ENCODE assay signal across 8 mouse cellular contexts in the genomic region with DNA sequence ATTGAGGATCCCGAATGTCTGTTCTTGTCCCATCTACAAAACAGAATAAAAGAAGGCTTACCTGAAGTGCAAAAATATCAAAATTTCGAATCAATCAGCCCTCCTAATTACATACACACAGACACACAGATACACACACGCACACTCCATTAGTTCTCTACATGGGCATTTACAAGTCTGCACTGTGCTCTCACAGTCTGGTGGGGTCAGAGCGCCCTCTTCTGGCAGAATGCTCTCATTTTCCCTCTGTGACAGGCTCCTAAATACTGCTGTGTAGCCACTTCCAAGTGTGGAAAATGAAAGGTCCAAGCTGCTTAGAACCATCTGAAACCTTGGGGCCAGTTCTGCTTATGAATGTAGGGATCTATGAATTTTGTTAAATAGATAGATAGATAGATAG.
DNase-seq lines count a peak whose midpoint lies in the region; ATAC-seq and TF ChIP-seq lines count a peak whose summit lies in the region.

No protein-coding gene starts in this region.

- no peaks in the 10 kb centered on the region for H3K4me1 ChIP-seq in cerebellum, adult 2 months (ENCODE audit: control insufficient read depth, insufficient read depth, low read length)

- H3K27ac ChIP-seq in cerebellum, adult 2 months (ENCODE audit: insufficient read depth, low read length), result no peak overlapping the region

- no peak overlapping the region for H3K4me3 ChIP-seq in cerebellum, adult 2 months (replicated peaks; ENCODE audit: insufficient read depth, low read depth, low read length)

- TF ChIP-seq POLR2A in cerebellum, adult 2 months (IDR thresholded peaks at IDR 0.05; ENCODE audit: borderline replicate concordance, insufficient read depth, low read length), result no peak

- peak; percentile 95 for TF ChIP-seq CTCF in cerebellum, adult 2 months (IDR thresholded peaks at IDR 0.05; ENCODE audit: borderline replicate concordance, insufficient read depth, low read depth, low read length)

- DNase-seq in NIH3T3 (ENCODE audit: low read depth), result peak; percentile 81
- DNase-seq in cerebellum, adult 2 months, result peak; percentile 63 to 75
- peak; percentile 46 to 95 for DNase-seq in frontal cortex, adult 2 months (ENCODE audit: extremely low spot score in 1 of 2, low spot score in 1 of 2)
- peak; percentile 73 for DNase-seq in hindlimb bud, embryonic 11.5 days (ENCODE audit: extremely low spot score, low read depth, low spot score)
- DNase-seq in left cerebral cortex, adult 18-20 months (ENCODE audit: low spot score in 2 of 2), result peak; percentile 82 to 88
- DNase-seq in right cerebral cortex, postnatal 25 days, result peak; percentile 76
- DNase-seq in urinary bladder, postnatal 4 days (ENCODE audit: low spot score in 2 of 2), result peak; percentile 36 to 72

- WGBS in cerebellum, adult 2 months, result 31% methylated on average over 4 of the region's 4 CpGs

- ATAC-seq in megakaryocyte, adult 5-6 weeks (ENCODE audit: poor library complexity, severe bottlenecking), result peak; percentile 79

- no peaks in the 10 kb centered on the region for H3K27me3 ChIP-seq in cerebellum, adult 2 months (ENCODE audit: control insufficient read depth, insufficient read depth, low read length)
